Mouse (Mus musculus): Measurements from ENCODE around the gene Myoz2.

- no peak for TF ChIP-seq POLR2A (IDR thresholded peaks at IDR 0.05; ENCODE audit: control insufficient read depth in 1 of 2, insufficient read depth in 1 of 2, low read depth in 1 of 2, low read length in 2 of 2, poor library complexity in 1 of 2)
- TF ChIP-seq HCFC1 (IDR thresholded peaks at IDR 0.05; ENCODE audit: low read depth, low read length): no peak
Measured at GRCm38 (mm10) chr3:123001053-123001452, 33.8 kb downstream of the Myoz2 start.

All from MEL (cell line).